Mouse (Mus musculus) ES-E14 (cell line): ENCODE data around the gene Upk2. TPM values are rescaled to one million over a fixed set of nuclear protein-coding genes. Genes with fewer than 3 reads are reported as not detected.
A peak's percentile ranks its signal among the peaks of the same experiment; 100 is the strongest.

ENCODE experiments used
- DNase-seq: peaks from one replicate; pipeline ENCODE4 v3.0.0-alpha.2; 2013; ENCODE audit warnings: low read depth, low spot score
- H3K27ac ChIP-seq: 2 replicates; pipeline ENCODE4 v1.5.1; 2012; ENCODE audit warnings: low read depth, mild to moderate bottlenecking, low read length, moderate library complexity, mixed read lengths; ENCODE audit not compliant: poor library complexity, insufficient read depth, severe bottlenecking
- H3K36me3 ChIP-seq: 2 replicates; pipeline ENCODE4 v1.6.1; 2012; ENCODE audit warnings: mild to moderate bottlenecking, low read length, moderate library complexity, mixed read lengths; ENCODE audit not compliant: control insufficient read depth, poor library complexity, insufficient read depth, severe bottlenecking
- H3K4me1 ChIP-seq, 2 experiments: fragments of 150-350 bp in 1 of 2; sonication (generic) in 1 of 2; 2 replicates each; pipeline ENCODE4 v1.6.1; 2012; ENCODE audit warnings: low read length in 2 of 2, mild to moderate bottlenecking in 1 of 2, mixed read lengths in 1 of 2; ENCODE audit not compliant: control insufficient read depth in 2 of 2, insufficient read depth in 2 of 2, poor library complexity in 1 of 2
- H3K4me3 ChIP-seq, 2 experiments: fragments of 150-350 bp in 1 of 2; sonication (generic) in 1 of 2; 2 replicates each; pipeline ENCODE4 v1.5.1; 2012; ENCODE audit warnings: low read length in 2 of 2, low read depth in 1 of 2, mild to moderate bottlenecking in 1 of 2, mixed read lengths in 1 of 2; ENCODE audit not compliant: insufficient read depth in 1 of 2, poor library complexity in 1 of 2, severe bottlenecking in 1 of 2
- H3K9ac ChIP-seq: 2 replicates; pipeline ENCODE4 v1.6.1; 2012; ENCODE audit warnings: low read depth, mild to moderate bottlenecking, low read length, mixed read lengths; ENCODE audit not compliant: poor library complexity, insufficient read depth, severe bottlenecking
- H3K9me3 ChIP-seq: fragments of 150-350 bp; sonication (generic); 2 replicates; pipeline ENCODE4 v1.6.1; 2012; ENCODE audit warnings: low read depth, mild to moderate bottlenecking, low read length; ENCODE audit not compliant: control insufficient read depth, insufficient read depth
- CHD2 ChIP-seq: IDR thresholded peaks from 2 replicates; pipeline ENCODE4 v1.6.1; 2014; ENCODE audit warnings: mild to moderate bottlenecking, low read depth, low read length, inconsistent platforms
- HCFC1 ChIP-seq: IDR thresholded peaks from 2 replicates; pipeline ENCODE4 v1.6.1; 2012; ENCODE audit warnings: low read length, inconsistent platforms, borderline replicate concordance; ENCODE audit not compliant: insufficient read depth
- MAFK ChIP-seq: IDR thresholded peaks from 2 replicates; pipeline ENCODE4 v1.6.1; 2014; ENCODE audit warnings: mild to moderate bottlenecking, low read depth, low read length, inconsistent platforms; ENCODE audit not compliant: insufficient read depth
- ZC3H11A ChIP-seq: IDR thresholded peaks from 2 replicates; pipeline ENCODE4 v1.6.1; 2012; ENCODE audit warnings: low read depth, mild to moderate bottlenecking, inconsistent platforms, low read length, borderline replicate concordance
- ZNF384 ChIP-seq: IDR thresholded peaks from 2 replicates; pipeline ENCODE4 v1.6.1; 2012; ENCODE audit warnings: low read depth, low read length, inconsistent platforms
- in situ Hi-C, 2 experiments: fragments of 600-800 bp; cut with MboI; formaldehyde crosslinking; loops; one replicate each; pipeline ENCODE4 v1.15.1; 2025; ENCODE audit warnings: low sequenced_read_pairs in 2 of 2, inconsistent platforms in 1 of 2; ENCODE audit not compliant: unreplicated experiment in 2 of 2
- total RNA-seq: library from RNA; depleted of rRNA; stranded (reverse); fragments of 300-350 nt; gene quantifications from 2 replicates; pipeline ENCODE4 v1.2.3, GENCODE M21; 2012

Gene Upk2
- total RNA-seq, 1 experiment, result 0.31 TPM

DNA sequence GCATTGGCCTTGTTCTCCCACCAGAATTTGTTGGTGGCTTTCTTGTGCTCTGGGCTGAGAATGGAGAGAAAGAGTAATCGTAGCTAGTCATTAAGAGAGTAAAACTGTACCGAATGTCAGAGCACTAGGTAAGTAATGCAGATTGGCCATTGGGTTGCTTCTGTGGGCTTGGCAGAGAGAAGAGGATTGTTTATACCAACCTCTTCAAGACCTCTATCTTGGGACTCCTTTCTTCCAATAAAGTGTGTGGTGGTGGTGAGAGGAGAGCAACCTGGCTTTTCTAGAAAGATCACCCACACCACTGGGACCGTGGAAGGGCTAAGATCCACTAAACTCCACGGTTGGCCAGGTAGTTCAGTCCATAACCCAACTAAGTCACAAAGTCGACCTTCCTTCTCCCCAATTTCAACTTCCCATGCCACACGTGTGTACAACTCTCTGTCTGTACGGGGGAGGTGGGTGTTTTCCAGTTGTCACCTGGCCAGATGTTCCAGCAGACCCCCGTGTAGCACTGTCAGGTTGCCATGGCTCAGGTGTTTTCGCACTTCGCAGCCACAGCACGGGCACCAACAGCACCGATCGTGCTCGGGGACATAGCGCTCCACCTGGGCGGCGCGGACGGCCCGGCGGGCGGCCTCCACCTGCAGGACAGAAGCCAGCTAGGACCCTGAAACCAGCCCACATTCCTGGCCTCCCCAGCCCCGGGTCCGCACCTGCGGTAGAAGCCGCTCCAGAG, 37.5 kb downstream of the Upk2 start:
- peak overlapping the region; percentile 86 to 93 for H3K4me3 ChIP-seq

DNA sequence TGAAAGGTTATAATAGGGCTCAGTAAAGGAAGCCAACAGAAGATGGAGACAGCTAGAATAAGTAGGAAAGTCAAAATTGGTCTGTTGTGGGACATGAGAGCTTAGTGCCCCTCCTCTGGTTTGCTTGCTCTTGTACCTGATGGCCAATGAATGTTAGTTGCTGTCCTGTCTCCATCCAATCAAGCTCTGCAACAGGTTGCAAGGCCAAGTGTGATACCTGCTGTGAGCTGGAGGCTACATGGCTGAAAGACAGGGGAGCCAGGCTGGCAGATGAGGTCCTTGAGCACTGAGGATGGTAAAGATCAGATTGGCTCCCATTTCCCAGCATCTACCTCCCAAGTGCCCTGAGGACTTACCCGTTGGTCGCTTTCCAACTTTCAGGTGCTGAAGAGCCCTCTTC, 42.0 kb downstream of the Upk2 start:
- H3K27ac ChIP-seq, result no peak overlapping the region
- TF ChIP-seq MAFK (no peak), CHD2 (no peak)
- H3K9me3 ChIP-seq, result no peaks in the 10 kb centered on the region

More for the DNA sequence above, 37.5 kb downstream of the Upk2 start:
- TF ChIP-seq CHD2 (no peak), MAFK (no peak), ZNF384 (no peak), HCFC1 (no peak), ZC3H11A (no peak)
- peaks cover 0 to 2% of the 10 kb centered on the region in 2 experiments; a peak in 1 of 4 replicates for H3K4me1 ChIP-seq
- 0 out of 2 replicates have a peak overlapping the region, but pooled peaks have one; percentile 20 for H3K27ac ChIP-seq
- DNase-seq, result no peak
- H3K9ac ChIP-seq, result peak overlapping the region; percentile 79
- in situ Hi-C loops, result no loop called here
- no peaks in the 10 kb centered on the region for H3K9me3 ChIP-seq
- peaks cover 11% of the 10 kb centered on the region for H3K36me3 ChIP-seq

GRCm38 (mm10) chr9:44412306-44412705, 42.5 kb downstream of the Upk2 start:
- H3K9me3 ChIP-seq, result no peaks in the 10 kb centered on the region
- peaks cover 38% of the 10 kb centered on the region for H3K36me3 ChIP-seq
- H3K9ac ChIP-seq, result no peak overlapping the region
- in situ Hi-C loops, result no loop called here
- no peak for TF ChIP-seq ZNF384
- no peak for TF ChIP-seq CHD2
- no peak for TF ChIP-seq HCFC1
- TF ChIP-seq MAFK, result no peak
- TF ChIP-seq ZC3H11A, result no peak
- no peaks in the 10 kb centered on the region; a peak in 2 of 4 replicates for H3K4me1 ChIP-seq
- DNase-seq, result no peak
- no peak overlapping the region for H3K4me3 ChIP-seq
- no peak overlapping the region for H3K27ac ChIP-seq

More for the DNA sequence above, 42.0 kb downstream of the Upk2 start:
- no peak overlapping the region for H3K4me3 ChIP-seq
- in situ Hi-C loops, result no loop called here
- no peak overlapping the region for H3K9ac ChIP-seq
- no peaks in the 10 kb centered on the region; a peak in 2 of 4 replicates for H3K4me1 ChIP-seq
- peaks cover 38% of the 10 kb centered on the region for H3K36me3 ChIP-seq
- DNase-seq, result no peak

DNA sequence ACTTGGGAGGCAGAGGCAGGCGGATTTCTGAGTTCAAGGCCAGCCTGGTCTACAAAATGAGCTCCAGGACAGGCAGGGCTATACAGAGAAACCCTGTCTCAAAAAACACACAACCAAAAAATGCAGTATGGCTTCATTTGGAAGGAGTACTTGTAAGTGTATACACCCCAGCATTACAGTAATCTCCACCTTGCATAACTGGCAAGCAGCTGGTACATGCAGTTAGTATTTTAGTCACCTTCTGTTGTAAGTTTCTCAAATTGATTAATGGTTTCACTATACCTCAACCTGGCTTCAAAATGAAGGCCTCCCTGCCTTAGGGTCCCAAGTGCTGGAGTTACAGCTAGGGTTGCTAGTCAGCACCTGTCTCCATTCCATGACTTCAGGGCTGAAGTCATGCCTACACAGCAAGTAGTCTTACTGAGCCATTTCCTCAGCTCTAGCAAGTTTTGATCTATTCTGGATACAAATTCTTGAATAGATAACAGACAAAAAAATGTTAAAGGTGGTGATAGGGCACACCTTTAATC, 43.1 kb downstream of the Upk2 start:
- H3K27ac ChIP-seq, result no peak overlapping the region

More for the DNA sequence above, 43.1 kb downstream of the Upk2 start:
- no peaks in the 10 kb centered on the region; a peak in 2 of 4 replicates for H3K4me1 ChIP-seq
- in situ Hi-C loops, result no loop called here
- no peak overlapping the region for H3K9ac ChIP-seq
- DNase-seq, result no peak
- H3K9me3 ChIP-seq, result no peaks in the 10 kb centered on the region
- H3K36me3 ChIP-seq, result peaks cover 38% of the 10 kb centered on the region
- TF ChIP-seq MAFK, result no peak
- TF ChIP-seq CHD2, result peak; percentile 60; the same call in 1 of the 2 replicates
- no peak overlapping the region for H3K4me3 ChIP-seq
